Mouse (Mus musculus) embryo, embryonic 10.5 days (tissue): ENCODE measurements at regions not wholly inside any gene's neighbourhood (a gene's known extent, or its start where the extent isn't known, plus 50 kb on each side); places are given as distances from the start of the nearest gene placed in this dataset.

Source experiments
- DNase-seq: peaks from one replicate; pipeline ENCODE4 v3.0.0-alpha.2; 2015; ENCODE audit warnings: low spot score

DNA sequence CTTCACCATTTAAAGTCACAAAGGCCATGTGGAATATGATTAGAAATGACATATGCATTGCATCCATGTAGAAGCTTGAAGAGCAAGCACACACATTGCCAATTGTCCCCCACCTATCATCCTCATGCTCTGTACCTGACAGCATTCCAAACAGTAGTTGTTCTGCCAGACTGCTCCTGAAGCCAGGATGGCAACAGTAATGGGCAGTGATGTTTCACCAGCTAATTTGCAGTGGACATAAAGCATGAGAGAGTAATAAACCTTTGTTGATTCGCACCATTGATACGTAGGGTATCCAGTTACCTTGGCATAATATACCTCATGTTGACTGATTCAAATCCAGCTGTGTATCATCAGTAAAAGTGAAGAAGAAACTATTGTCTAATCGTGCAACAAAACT lies 606.5 kb upstream of the Celf2 start:
- no peak for DNase-seq

DNA sequence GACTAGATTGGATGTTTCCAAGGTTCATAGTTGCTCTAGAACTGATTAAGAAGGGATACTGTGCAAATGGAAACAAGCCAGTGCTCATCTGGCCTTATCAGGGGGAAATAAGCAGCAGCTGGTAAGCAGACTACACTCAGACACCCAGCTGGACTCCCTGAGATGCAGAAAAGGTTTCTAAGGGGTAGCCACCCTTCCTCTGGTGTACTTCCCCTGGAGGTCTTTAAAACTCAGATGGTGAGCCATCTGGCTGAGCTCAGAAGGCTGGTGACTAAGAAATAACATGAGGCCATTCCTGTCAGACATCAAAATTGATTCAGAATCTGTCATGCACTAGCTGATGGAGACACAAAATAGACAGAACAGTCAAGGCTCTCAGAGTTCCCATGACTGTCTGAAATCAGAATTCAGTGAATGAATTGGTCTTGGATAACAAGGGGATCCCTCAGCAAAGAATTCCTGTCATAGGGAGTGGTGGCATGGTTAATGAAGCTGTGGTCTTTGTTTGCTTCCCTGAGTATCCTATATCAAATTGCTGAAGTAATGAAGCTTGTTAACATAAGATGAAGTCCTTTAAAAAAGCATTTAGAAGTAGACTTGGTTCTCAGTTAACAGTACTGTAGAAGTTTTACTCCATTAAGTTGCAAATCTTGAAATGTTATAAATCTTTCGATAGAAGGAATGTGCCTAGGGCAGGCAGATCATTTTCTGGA lies 603.2 kb upstream of the Celf2 start:
- peak; percentile 15 for DNase-seq

DNA sequence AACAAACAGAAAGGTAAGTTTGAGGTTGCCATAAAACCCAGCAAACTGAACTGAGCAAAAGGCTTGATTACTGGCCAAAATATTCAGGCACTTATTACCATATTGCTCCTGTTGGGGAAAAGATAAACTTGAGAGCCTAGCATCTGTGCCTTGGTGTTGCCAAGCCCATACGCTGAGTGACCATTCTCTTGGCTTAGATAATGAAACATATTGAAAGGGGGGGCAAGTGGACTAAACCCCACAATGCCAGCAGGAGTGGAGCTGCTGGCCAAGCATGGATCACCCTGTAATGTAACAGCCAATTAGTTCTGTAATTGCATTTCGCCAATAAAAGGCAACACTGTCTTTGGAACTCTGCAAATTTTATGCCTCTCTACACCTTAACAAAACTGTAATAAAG lies 584.8 kb upstream of the Celf2 start:
- no peak for DNase-seq

DNA sequence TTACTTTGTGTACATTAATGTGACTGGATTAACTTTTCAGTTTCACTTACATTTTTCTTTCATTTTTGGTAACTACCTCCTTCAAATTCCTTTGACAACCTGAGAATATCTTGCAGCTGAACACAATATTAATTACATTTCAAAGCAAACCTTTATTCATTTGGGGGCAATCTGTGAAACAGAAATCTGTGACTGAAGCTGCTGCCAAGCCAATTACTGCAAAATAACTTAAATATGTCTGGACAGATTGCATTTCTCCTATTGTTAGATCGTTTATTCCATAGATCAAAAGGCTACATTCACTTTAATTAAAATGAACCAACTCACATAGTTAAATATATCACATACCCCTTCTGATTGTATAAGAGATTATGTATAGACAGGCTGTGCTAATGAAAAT lies 558.5 kb upstream of the Celf2 start:
- no peak for DNase-seq

DNA sequence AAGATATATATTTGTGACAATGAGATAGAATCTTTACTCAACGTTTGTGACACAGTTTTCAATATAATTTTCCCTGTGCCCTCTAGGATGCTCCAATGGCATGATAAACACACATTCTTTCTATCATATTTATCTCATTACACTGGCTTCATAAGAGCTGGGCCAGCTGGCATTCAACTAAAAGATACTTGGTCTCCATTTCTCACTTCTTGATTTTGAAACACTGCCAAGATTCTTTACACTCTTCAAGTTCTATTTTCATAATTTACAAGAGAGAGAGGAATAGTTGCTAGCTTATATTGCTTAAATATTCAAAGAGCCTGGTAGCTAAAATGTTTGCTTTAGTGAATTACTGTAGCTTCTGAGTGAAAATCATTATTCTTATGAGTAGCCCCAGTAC lies 552.3 kb upstream of the Celf2 start:
- no peak for DNase-seq

DNA sequence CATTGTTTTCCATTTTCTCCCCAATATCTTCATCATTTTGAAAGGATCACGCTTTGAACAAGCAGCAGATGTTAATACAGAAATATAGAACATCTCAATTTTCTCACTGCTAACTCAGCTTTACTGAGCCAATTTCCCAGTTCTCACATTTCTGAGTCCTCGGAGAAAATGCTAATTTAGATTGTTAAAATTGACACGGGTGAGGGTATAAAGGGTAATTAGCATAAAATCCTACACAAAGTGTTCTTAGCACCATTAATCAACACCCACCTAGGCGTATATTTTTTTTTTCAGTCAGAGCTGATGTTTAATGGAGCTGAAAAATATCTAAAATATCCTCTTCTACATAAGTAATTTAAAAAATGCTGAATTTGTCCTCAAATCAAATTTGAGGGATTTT lies 519.8 kb upstream of the Celf2 start:
- no peak for DNase-seq

DNA sequence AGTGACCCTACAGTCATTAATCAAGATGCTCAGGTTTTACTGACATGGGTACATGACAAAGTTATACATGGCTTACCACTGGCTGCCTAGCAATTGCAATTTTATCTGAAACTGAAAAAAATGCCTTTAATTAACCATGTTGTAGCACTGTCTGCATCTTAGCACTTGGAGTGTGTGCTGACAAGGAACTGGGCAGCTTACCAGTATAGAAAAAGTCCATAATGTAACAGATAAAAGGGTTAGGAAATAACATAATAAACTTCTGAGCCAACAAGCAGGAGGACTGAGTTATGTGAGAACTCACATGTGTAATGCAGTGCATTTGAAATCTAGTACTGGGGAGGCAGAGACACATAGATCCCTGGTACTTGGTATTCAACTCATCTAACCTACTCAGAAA lies 518.2 kb upstream of the Celf2 start:
- DNase-seq: no peak

DNA sequence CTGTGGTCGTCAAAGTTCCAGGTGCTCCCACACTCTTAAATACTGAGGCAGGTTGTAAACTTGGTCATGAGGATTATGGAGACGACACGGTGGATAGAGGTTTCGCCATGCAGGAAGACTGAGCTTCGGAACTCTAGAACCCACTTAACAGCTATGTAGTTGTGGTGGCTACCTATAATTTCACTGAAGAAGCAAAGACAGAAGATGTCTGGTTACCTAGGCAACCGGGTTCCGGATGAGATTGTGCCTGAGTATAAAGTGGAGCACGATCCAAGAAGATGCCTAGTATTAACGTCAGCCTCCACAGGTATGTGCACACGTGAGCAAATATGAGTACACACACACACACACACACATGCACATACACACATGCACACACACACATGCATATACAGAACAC lies 517.3 kb upstream of the Celf2 start:
- DNase-seq: no peak

DNA sequence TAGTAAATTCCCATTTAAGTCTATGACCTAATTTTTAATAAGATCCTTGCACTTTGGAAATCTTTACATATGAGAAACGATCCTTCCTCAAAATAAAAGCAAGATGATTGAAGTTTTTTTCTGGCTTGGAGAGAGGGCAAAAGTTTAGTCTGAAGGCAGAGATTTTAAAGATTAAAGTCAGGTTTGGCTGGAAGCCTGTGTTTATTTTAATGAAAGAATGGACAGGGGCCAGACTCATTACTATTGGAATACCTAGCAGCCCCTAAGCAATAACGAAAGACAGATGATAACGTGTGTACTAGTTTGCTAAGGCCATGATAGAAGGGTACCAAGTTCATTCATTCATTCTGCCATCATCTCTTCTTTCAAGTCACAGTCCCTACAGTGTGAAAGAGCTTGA lies 513.3 kb upstream of the Celf2 start:
- no peak for DNase-seq

DNA sequence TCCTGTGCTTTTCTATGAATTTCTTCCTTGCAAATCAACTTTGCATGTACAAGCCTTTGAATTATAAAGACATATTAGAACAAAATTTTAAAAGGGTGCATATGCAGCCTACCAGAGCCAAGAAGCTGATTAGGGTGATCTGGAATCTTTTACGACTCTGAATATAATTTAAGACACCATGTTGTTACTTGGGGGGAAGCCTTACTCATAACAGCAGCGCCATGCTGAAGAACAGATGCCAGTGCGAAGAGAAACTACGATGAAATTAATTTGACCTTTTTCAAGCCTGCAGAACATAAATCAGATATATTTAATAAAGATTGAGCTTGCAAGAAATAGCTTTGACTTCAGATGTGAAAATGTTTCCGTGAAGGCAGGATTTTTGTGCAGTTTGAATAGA lies 512.7 kb upstream of the Celf2 start:
- no peak for DNase-seq

DNA sequence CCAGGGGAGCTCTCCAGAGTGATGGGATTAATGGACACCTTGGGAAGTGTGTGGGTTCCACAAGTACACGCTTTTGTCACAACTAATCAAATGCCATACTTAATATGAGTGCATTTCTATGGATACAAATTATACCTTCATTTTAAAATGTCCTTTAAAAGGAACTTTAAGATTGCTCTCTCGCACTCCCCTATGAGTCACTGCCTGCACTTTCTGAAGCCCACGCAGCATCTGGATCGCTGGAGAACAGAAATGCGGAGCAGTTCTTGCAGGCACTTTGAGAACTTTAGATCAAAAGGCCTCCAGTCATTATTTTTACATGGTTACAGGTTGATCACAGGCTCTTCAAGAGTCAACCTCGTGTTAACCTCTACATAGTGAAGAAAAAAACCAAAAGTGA lies 503.5 kb upstream of the Celf2 start:
- no peak for DNase-seq

DNA sequence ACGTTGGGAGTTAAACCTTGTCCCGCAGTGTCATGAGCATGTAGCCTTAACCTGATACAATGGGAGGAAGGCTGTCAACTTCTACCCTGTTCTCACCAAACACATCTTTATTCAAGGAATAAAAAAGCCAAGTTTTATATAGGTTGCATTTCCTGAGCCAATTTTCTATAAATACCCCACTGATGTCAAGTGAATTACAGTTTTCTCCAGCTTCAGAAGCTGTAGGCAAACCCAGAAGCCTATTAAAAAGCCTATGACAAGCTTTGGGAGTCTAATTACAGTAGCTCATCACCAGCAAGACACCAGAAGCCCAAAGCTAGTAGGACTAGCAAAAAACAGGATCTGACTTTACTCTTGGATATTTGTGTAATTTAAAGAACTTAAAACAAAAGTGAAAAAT lies 490.1 kb upstream of the Celf2 start:
- no peak for DNase-seq

DNA sequence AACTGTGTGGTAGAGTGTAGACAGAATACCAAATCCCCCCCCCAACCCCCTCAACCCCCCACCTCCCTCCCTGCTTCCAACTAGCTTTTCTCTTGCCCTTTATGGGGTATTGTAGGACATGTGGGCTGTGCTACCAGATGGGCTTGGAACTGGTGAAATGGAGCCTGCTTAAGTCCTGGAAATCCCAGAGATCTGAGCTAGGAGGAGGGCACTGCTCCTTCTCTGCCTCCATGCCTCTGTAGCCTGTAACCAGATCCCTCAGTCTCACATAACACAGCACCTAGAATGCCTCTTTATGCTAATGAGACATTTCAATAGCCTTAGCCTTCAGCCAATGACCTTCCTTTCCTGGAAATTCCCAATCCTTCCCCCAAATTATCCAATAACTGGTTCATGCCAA lies 465.1 kb upstream of the Celf2 start:
- DNase-seq: no peak

DNA sequence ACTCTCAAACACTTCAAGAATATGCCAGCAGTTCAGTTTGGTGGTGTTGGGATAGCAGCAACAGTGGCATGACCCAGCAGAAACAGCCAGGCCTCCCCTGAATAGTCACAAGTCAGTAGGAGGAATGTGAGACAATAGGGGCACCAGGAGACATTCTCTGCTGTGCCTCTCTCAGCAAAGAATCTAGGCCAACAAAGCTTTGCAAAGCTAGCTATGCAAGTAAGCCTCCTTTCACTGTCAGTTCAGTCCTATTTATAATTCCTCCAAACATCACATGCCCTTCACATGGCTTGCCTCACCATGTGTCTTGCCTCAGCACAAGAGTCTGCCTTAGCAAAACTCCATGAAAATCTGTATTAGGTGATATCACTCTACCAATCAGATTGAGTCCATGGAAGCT lies 454.1 kb upstream of the Celf2 start:
- DNase-seq: no peak

DNA sequence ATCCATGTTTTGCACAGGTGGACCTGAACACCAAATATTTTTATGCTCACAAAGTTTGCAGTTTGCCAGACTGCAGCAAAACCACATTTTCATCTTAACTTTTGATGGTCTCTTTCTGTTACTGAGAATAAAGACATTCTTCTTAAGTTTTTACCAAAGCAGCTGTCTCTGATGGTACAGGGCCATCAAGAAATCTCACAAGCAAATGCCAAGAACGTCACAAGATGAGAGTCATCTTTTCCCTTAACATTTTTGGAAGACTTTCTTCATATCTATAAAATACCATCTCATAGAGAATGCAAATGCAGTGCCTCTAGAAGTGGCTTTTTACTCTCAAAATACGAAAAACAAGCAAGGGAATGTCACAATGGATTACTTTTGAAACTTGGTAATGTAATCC lies 444.8 kb upstream of the Celf2 start:
- no peak for DNase-seq

DNA sequence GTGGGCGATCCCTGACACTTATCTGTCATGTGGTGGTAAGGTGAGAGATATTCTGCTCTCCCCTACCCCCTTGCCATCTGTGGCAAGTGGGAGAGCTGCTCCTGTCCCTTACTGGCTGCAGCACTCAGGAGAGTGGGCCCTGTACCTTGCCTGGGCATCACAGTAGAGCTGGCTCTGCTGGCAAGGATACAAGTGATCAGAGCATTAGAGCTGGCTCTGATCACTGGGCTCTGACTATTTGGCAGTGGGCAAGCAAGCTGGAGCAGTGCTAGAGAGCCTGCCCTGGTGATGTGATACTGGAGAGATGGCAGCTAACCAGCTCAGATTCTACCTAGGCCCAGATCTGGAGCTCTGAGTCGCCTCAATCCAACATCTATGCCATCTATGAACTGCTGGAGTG lies 443.5 kb upstream of the Celf2 start:
- DNase-seq: no peak

DNA sequence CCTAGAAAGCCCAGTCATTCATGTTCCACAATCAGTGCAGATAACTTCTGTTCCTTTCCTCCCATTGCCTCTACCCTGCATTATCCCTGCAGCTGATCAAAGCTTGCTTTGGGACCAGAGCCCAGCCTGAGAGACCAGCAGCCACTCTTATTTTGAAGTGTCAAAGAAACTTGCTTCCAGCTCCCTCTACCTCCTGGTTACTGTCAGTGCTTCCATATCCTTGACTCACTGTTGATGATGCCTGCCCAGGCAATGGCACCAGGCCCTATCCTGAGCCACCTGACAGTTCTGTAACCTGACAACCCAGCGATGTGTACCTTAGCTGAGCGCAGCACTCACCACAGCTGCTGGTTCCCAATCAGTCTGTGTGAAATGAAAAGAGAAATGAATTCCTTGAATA lies 435.6 kb upstream of the Celf2 start:
- DNase-seq: peak; percentile 13

DNA sequence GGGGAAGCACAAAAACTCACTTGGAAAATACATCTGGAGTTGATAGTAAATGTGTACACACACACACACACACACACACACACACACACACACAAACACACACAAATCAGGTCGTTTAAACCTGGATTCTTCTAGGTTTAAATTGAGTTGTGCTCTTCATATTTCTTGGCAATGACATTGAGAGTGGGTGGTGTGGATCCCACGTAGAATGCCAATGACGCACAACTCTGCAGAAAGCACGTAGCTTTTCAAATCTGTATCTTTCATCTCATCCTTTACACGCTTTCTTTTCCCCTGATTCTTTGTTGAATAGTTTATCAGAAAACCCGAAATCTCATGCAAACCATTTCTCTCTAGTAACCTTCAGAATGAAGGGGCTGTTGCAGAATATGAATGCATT lies 424.3 kb upstream of the Celf2 start:
- DNase-seq: no peak

DNA sequence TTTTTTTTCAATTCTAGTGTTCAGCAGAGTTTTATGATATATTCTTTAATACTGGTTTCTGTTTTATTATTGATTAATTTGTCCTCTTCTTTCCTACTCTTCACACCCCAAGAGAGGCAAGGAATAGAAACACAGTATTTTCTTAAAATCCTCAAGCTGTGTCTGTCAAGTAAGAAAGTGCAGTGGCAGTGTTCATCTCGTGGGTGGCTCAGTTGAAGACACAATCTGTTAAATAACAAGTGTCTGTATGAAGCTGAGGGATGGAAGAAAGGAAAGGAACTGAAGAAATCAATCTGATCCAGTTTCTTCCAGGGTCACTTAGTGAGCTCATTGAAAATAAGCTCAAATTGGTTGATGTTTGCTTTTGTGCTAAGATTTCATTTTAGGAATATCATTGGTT lies 396.9 kb upstream of the Celf2 start:
- no peak for DNase-seq

DNA sequence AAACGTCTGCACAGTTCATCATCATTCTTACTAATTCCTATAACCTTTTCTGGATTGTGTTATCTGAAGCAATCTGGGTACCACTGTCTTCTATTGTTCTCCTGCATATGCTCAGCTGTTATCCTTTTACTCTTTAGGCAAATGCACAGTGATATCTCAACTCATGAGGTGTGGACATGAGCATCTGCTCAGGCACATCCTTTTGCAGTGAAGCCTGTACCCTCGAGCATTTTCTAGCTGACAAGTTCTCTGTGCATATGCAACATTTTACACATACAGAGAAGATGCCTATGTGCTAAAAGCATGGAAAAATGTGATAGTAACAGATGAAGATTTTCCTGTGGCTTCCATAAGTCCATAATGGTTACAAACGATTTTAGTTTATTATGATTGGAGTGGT lies 384.4 kb upstream of the Celf2 start:
- DNase-seq: no peak
